Mouse (Mus musculus) G1E (cell line): ENCODE results near the gene Cnr2.

Experiments used
- CTCF ChIP-seq: IDR thresholded peaks from 2 replicates; pipeline ENCODE4 v1.5.1; 2012; ENCODE audit warnings: low read depth, low read length, inconsistent platforms, mixed read lengths
- GATA1 ChIP-seq: IDR thresholded peaks from 2 replicates; pipeline ENCODE4 v1.6.1; 2012; ENCODE audit warnings: borderline replicate concordance, low read length, inconsistent platforms, mixed read lengths
- GATA2 ChIP-seq: IDR thresholded peaks from 2 replicates; pipeline ENCODE4 v1.6.1; 2012; ENCODE audit warnings: low read depth, low read length, inconsistent platforms, borderline replicate concordance
- POLR2AphosphoS5 ChIP-seq: IDR thresholded peaks from 2 replicates; pipeline ENCODE4 v1.6.1; 2012; ENCODE audit warnings: low read depth, low read length, inconsistent platforms; ENCODE audit not compliant: insufficient replicate concordance
- TAL1 ChIP-seq: conservative IDR thresholded peaks from 2 replicates; pipeline ENCODE4 v1.6.1; 2012; ENCODE audit warnings: low read depth, low read length, inconsistent platforms, mixed read lengths

GRCm38 (mm10) chr4:135931832-135932231 lies 36.6 kb downstream of the Cnr2 start:
- TF ChIP-seq GATA1 (no peak), CTCF (no peak), POLR2AphosphoS5 (no peak), TAL1 (no peak), GATA2 (no peak)
